In the genomic region with DNA sequence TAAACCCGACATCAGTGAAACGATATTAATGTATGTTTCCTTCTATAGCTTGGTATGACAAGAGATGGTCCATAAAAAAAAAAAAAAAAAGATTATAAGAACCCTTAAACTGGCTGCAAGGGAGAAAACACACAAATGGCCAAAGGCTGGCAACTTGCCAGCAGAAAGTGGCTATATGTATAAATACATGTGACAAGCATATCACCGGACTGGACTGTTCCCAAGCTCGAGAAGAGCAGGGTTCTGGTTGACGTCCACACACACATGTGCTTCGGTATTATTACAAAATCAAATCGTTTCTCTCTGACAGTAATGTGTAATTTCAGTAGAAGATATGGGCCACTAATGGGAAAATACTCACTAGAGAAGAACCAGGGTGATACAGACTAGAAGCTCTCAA, we compare ENCODE assay signal across 11 mouse cellular contexts.
"Had no signal": no experiment of that assay in that cellular context is flagged by ENCODE, and none has a peak within 500 bp of the region (broad histone marks: within the 10 kb centered on the region; RNA-seq: fewer than 3 reads in every experiment).

No protein-coding gene starts in this region.

- ATAC-seq: intestine, embryonic 16.5 days had no signal

- H3K9me3 ChIP-seq: kidney, embryonic 15.5 days; limb, embryonic 10.5 days; liver, embryonic 15.5 days; midbrain, embryonic 15.5 days had no signal

- H3K4me2 ChIP-seq: kidney, embryonic 15.5 days; liver, embryonic 11.5 days; liver, embryonic 15.5 days; midbrain, embryonic 15.5 days had no signal

- H3K27me3 ChIP-seq: kidney, embryonic 15.5 days; liver, embryonic 15.5 days; midbrain, embryonic 15.5 days had no signal

- H3K9ac ChIP-seq: kidney, embryonic 15.5 days; liver, embryonic 15.5 days; midbrain, embryonic 15.5 days had no signal

- H3K27ac ChIP-seq: kidney, embryonic 15.5 days; limb, embryonic 10.5 days; liver, embryonic 15.5 days; midbrain, embryonic 15.5 days; stomach, postnatal 0 days had no signal

- H3K4me3 ChIP-seq: kidney, embryonic 15.5 days; limb, embryonic 10.5 days; liver, embryonic 15.5 days; midbrain, embryonic 15.5 days had no signal

- H3K4me1 ChIP-seq: liver, embryonic 15.5 days; midbrain, embryonic 15.5 days had no signal

- DNase-seq: kidney, adult 2 months; lung, adult 2 months; lung, postnatal 14 days; right cerebral cortex, postnatal 25 days had no signal

- H3K36me3 ChIP-seq: kidney, embryonic 15.5 days; limb, embryonic 10.5 days; liver, embryonic 15.5 days; midbrain, embryonic 15.5 days had no signal
